Mouse (Mus musculus) intestine, postnatal 0 days (tissue): ENCODE results near the gene Ccdc107. TPM values are rescaled to one million over a fixed set of nuclear protein-coding genes. Genes with fewer than 3 reads are reported as not detected.
A peak's percentile ranks its signal among the peaks of the same experiment; 100 is the strongest.

Source experiments
- ATAC-seq: fragments of 200-750 bp; cut with Nextera tagmentation; 2 replicates; pipeline ENCODE4 v1.8.0; 2017; ENCODE audit warnings: mild to moderate bottlenecking, moderate TSS enrichment, moderate library complexity
- H3K27ac ChIP-seq: fragments of 300-500 bp; sonication (generic); 2 replicates; pipeline ENCODE4 v1.5.1; 2014; ENCODE audit warnings: mild to moderate bottlenecking, low read depth, low read length, moderate library complexity
- H3K27me3 ChIP-seq: fragments of 300-500 bp; sonication (generic); replicated peaks from 2 replicates; pipeline ENCODE4 v1.6.1; 2014; ENCODE audit warnings: low read length, mixed read lengths; ENCODE audit not compliant: control insufficient read depth, insufficient read depth
- H3K36me3 ChIP-seq: fragments of 300-500 bp; sonication (generic); 2 replicates; pipeline ENCODE4 v1.6.1; 2014; ENCODE audit warnings: mild to moderate bottlenecking, moderate library complexity; ENCODE audit not compliant: control insufficient read depth, insufficient read depth
- H3K4me1 ChIP-seq: fragments of 300-500 bp; sonication (generic); replicated peaks from 2 replicates; pipeline ENCODE4 v1.6.1; 2014; ENCODE audit warnings: antibody characterized with exemption, low read length, mixed read lengths; ENCODE audit not compliant: control insufficient read depth, insufficient read depth
- H3K4me2 ChIP-seq: fragments of 300-500 bp; sonication (generic); replicated peaks from 2 replicates; pipeline ENCODE4 v1.6.1; 2014; ENCODE audit warnings: low read depth, mild to moderate bottlenecking, moderate library complexity
- H3K4me3 ChIP-seq: fragments of 300-500 bp; sonication (generic); 2 replicates; pipeline ENCODE4 v1.5.1; 2014; ENCODE audit warnings: low read depth, low read length
- H3K9ac ChIP-seq: fragments of 300-500 bp; sonication (generic); 2 replicates; pipeline ENCODE4 v1.6.1; 2014; ENCODE audit warnings: mild to moderate bottlenecking, low read depth, low read length
- H3K9me3 ChIP-seq: fragments of 300-500 bp; sonication (generic); 2 replicates; pipeline ENCODE4 v1.6.1; 2016; ENCODE audit warnings: mixed run types; ENCODE audit not compliant: control insufficient read depth
- CTCF ChIP-seq: sonication (generic); IDR thresholded peaks from 2 replicates; pipeline ENCODE4 v1.5.1; 2016; ENCODE audit warnings: low read depth, mild to moderate bottlenecking, control low read depth, antibody characterized with exemption, moderate library complexity
- WGBS: fragments of 180-500 bp; shearing (Covaris S2); extraction: QIAGEN DNeasy Blood & Tissue Kit; methylation state at CpG from one replicate; pipeline ENCODE4 v1.1.7; 2014; 5-methylcytosine and 5-hydroxymethylcytosine counted together
- polyA plus RNA-seq: library from polyadenylated mRNA; unstranded; fragments of >200 nt; fragmentation: Nextera tagmentation; extraction: Ambion mirVana; gene quantifications from 2 replicates; pipeline ENCODE4 v1.2.1, GENCODE M21; 2015

Ccdc107 gene
- polyA plus RNA-seq, 1 experiment from 2014 or later = 79.8 TPM

- Histone ChIP-seq H3K27ac (no peak within 1 kb of the TSS), H3K27me3 (peaks cover 26% of the 10 kb centered on the region), H3K4me3 (peak within 1 kb of the TSS; percentile 16), H3K9me3 (no peaks in the 10 kb centered on the region), H3K9ac (peak within 1 kb of the TSS; percentile 26; the same call in 1 of the 2 replicates), H3K36me3 (no peaks in the 10 kb centered on the region), H3K4me1 (no peaks in the 10 kb centered on the region; the same call in 1 of the 2 replicates), H3K4me2 (peak within 1 kb of the TSS; percentile 58)
- 28% methylated on average over 20 of the region's 20 CpGs for WGBS
- peak; percentile 34 for TF ChIP-seq CTCF
- no peak for ATAC-seq
These were observed 38.5 kb upstream of the Ccdc107 start, which contains the start of gene Cd72 for GRCm38 (mm10) chr4:43454041-43454836. TSS of gene Cd72 (minus strand) at chr4:43454628.

GRCm38 (mm10) chr4:43456470-43456869, 36.2 kb upstream of the Ccdc107 start:
- H3K36me3 ChIP-seq = no peaks in the 10 kb centered on the region
- H3K9ac ChIP-seq = no peak overlapping the region
- H3K9me3 ChIP-seq = no peaks in the 10 kb centered on the region
- H3K4me2 ChIP-seq = no peak overlapping the region
- peaks cover 26% of the 10 kb centered on the region for H3K27me3 ChIP-seq
- no peak for TF ChIP-seq CTCF
- no peak overlapping the region for H3K27ac ChIP-seq
- no peak overlapping the region for H3K4me3 ChIP-seq
- WGBS = 36% methylated on average over 4 of the region's 4 CpGs
- ATAC-seq = no peak
- H3K4me1 ChIP-seq = no peaks in the 10 kb centered on the region; the same call in 1 of the 2 replicates

- Histone ChIP-seq H3K27ac (no peak overlapping the region), H3K27me3 (peaks cover 26% of the 10 kb centered on the region), H3K36me3 (no peaks in the 10 kb centered on the region), H3K4me2 (no peak overlapping the region), H3K4me1 (no peaks in the 10 kb centered on the region; the same call in 1 of the 2 replicates), H3K9ac (no peak overlapping the region), H3K9me3 (no peaks in the 10 kb centered on the region), H3K4me3 (no peak overlapping the region)
- no peak for TF ChIP-seq CTCF
- ATAC-seq = no peak
- WGBS = 28% methylated on average over 8 of the region's 8 CpGs
These were observed 35.6 kb upstream of the Ccdc107 start for GRCm38 (mm10) chr4:43457124-43457523.

- no peak for TF ChIP-seq CTCF
- H3K4me1 ChIP-seq = no peaks in the 10 kb centered on the region
- no peaks in the 10 kb centered on the region for H3K36me3 ChIP-seq
- WGBS = 91% methylated on average over 5 of the region's 5 CpGs
- H3K27ac ChIP-seq = no peak overlapping the region
- H3K9ac ChIP-seq = no peak overlapping the region
- no peak overlapping the region for H3K4me2 ChIP-seq
- H3K9me3 ChIP-seq = no peaks in the 10 kb centered on the region
- no peak overlapping the region for H3K4me3 ChIP-seq
- no peak for ATAC-seq
- no peaks in the 10 kb centered on the region for H3K27me3 ChIP-seq
These were observed 29.6 kb upstream of the Ccdc107 start for GRCm38 (mm10) chr4:43463102-43463501.

GRCm38 (mm10) chr4:43465935-43466334, 26.8 kb upstream of the Ccdc107 start:
- H3K9ac ChIP-seq = no peak overlapping the region
- H3K4me3 ChIP-seq = no peak overlapping the region
- H3K27me3 ChIP-seq = no peaks in the 10 kb centered on the region
- 88% methylated on average over 6 of the region's 6 CpGs for WGBS
- ATAC-seq = no peak
- H3K9me3 ChIP-seq = no peaks in the 10 kb centered on the region
- H3K4me2 ChIP-seq = no peak overlapping the region
- no peaks in the 10 kb centered on the region for H3K36me3 ChIP-seq
- H3K4me1 ChIP-seq = no peaks in the 10 kb centered on the region
- H3K27ac ChIP-seq = no peak overlapping the region
- no peak for TF ChIP-seq CTCF

GRCm38 (mm10) chr4:43466872-43467271, 25.8 kb upstream of the Ccdc107 start:
- H3K4me1 ChIP-seq = no peaks in the 10 kb centered on the region
- no peaks in the 10 kb centered on the region for H3K36me3 ChIP-seq
- no peak overlapping the region for H3K4me2 ChIP-seq
- no peaks in the 10 kb centered on the region for H3K27me3 ChIP-seq
- no peak overlapping the region for H3K4me3 ChIP-seq
- no peak for TF ChIP-seq CTCF
- H3K9me3 ChIP-seq = no peaks in the 10 kb centered on the region
- ATAC-seq = no peak
- H3K27ac ChIP-seq = no peak overlapping the region
- no peak overlapping the region for H3K9ac ChIP-seq
- 81% methylated on average over 7 of the region's 7 CpGs for WGBS
